Mouse (Mus musculus) ES-Bruce4 (cell line): Measurements from ENCODE around the gene Ube3c. TPM values are rescaled to one million over a fixed set of nuclear protein-coding genes. Genes with fewer than 3 reads are reported as not detected.
"Not testable (repeated sequence)": the region's sequence is repeated elsewhere in the genome, so short reads cannot be mapped to it uniquely, and the experiment has no call there.

ENCODE experiments used
- H3K27ac ChIP-seq: 2 replicates; pipeline ENCODE4 v1.5.1; 2012; ENCODE audit warnings: low read length, inconsistent platforms; ENCODE audit not compliant: insufficient read depth
- H3K27me3 ChIP-seq: 2 replicates; pipeline ENCODE4 v1.6.1; 2012; ENCODE audit warnings: mild to moderate bottlenecking, low read length, inconsistent platforms; ENCODE audit not compliant: control insufficient read depth, poor library complexity, insufficient read depth, severe bottlenecking
- H3K36me3 ChIP-seq: 2 replicates; pipeline ENCODE4 v1.6.1; 2012; ENCODE audit warnings: inconsistent platforms, mild to moderate bottlenecking, low read length, moderate library complexity; ENCODE audit not compliant: control insufficient read depth, poor library complexity, insufficient read depth, severe bottlenecking
- H3K4me1 ChIP-seq: one replicate; pipeline ENCODE4 v1.8.1; 2011; ENCODE audit warnings: low read length; ENCODE audit not compliant: control insufficient read depth, insufficient read depth
- H3K4me3 ChIP-seq: 2 replicates; pipeline ENCODE4 v1.5.1; 2011; ENCODE audit warnings: low read depth, mild to moderate bottlenecking, low read length
- H3K9ac ChIP-seq: 2 replicates; pipeline ENCODE4 v1.6.1; 2012; ENCODE audit warnings: low read depth, mild to moderate bottlenecking, inconsistent platforms; ENCODE audit not compliant: poor library complexity, severe bottlenecking
- H3K9me3 ChIP-seq: replicated peaks from 2 replicates; pipeline ENCODE4 v1.6.1; 2012; ENCODE audit warnings: mild to moderate bottlenecking, low read length, inconsistent platforms; ENCODE audit not compliant: control insufficient read depth, poor library complexity, insufficient read depth, severe bottlenecking
- CTCF ChIP-seq: IDR thresholded peaks from one replicate; pipeline ENCODE4 v1.8.1; 2011; ENCODE audit warnings: low read depth, low read length
- EP300 ChIP-seq: IDR thresholded peaks from 2 replicates; pipeline ENCODE4 v1.6.1; 2011; ENCODE audit warnings: low read depth, low read length; ENCODE audit not compliant: insufficient read depth
- POLR2A ChIP-seq: IDR thresholded peaks from one replicate; pipeline ENCODE4 v1.8.1; 2011; ENCODE audit warnings: low read length; ENCODE audit not compliant: insufficient read depth
- polyA plus RNA-seq: library from polyadenylated mRNA; stranded (reverse); fragments of >200 nt; gene quantifications from 2 replicates; pipeline ENCODE4 v1.2.4, GENCODE M21; 2011; ENCODE audit warnings: low read depth; ENCODE audit not compliant: missing spikeins, insufficient read depth, insufficient read length

Ube3c gene
- polyA plus RNA-seq, 1 experiment: 54.0 TPM

DNA sequence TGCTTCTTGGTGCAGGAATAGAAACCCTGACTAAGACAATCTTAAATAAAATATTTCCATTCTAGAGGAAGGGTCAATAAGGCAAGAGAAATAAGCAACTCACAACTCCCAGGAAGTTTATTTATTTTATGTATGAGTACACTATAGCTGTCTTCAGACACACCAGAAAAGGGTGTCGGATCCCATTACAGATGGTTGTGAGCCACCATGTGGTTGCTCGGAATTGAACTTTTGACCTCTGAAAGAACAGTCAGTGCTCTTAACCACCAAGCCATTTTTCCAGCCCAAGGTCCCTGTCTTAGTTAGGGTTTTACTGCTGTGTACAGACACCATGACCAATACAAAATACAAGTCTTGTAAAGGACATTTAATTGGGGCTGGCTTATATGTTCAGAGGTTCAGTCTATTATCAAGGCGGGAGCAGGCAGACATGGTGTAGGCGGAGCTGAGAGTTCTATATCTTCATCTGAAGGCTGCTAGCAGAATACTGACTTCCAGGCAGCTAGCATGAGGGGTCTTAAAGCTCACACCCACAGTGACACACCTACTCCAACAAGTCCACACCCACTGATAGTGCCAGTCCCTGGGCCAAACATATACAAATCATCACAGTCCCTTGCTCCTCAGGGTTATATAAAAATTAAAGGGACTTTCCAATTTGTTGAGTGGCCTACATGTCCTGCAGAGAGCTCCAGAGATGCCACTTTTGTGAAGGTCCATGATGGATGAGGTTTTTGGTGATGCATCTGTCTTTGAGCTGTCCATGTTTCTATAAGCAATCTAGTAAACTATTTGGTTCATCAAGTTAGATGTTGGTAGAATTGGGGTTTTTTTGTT lies 9.0 kb downstream of the Ube3c start:
- no peak overlapping the region for H3K9ac ChIP-seq
- H3K27ac ChIP-seq: no peak overlapping the region
- TF ChIP-seq POLR2A (no peak), CTCF (no peak), EP300 (no peak)
- H3K4me1 ChIP-seq: peaks cover 1% of the 10 kb centered on the region
- no peak overlapping the region for H3K4me3 ChIP-seq
- no peaks in the 10 kb centered on the region for H3K27me3 ChIP-seq
- peaks cover 3% of the 10 kb centered on the region; the same call in 1 of the 2 replicates for H3K9me3 ChIP-seq
- 0 out of 2 replicates have a peak, but pooled peaks cover 1% of the 10 kb centered on the region for H3K36me3 ChIP-seq

DNA sequence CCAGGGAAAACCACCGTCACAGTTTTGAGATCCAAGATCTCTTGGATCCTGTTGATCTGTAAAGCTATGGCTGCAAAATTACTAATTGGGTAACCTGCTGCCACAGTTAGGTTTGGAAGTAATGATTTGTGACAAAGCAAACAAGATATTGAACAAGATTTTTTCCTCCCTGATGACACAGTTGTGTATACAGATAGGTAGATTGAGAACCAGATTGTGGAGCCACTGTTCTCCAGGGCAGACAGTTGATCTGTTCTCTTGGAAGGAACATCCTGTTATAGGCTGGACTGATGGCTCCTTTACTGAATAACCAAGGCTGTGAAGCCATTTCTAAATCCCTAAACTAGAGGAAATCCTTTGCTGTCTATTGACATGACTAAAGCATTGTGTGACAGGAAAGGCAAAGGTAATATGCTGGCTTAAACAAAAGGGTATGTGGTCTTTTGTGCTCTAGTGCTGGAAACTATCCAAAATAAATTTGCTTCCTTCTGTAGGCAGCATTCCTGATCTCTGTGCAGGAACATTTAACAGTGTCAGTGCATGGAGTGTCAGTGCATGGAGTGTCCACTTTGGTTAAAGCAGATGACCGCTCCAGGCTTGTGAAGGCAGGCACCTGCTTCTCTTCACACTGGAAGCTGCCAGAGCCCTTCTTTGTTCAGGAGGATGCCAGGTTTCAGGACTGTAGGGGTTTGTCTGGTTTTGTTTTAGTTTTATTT lies 15.0 kb downstream of the Ube3c start:
- H3K27ac ChIP-seq: no peak overlapping the region
- H3K4me1 ChIP-seq: no peaks in the 10 kb centered on the region
- H3K27me3 ChIP-seq: no peaks in the 10 kb centered on the region
- H3K36me3 ChIP-seq: peaks cover 1% of the 10 kb centered on the region
- no peaks in the 10 kb centered on the region for H3K9me3 ChIP-seq
- no peak for TF ChIP-seq EP300
- no peak for TF ChIP-seq CTCF
- TF ChIP-seq POLR2A: no peak
- no peak overlapping the region for H3K9ac ChIP-seq
- H3K4me3 ChIP-seq: no peak overlapping the region

DNA sequence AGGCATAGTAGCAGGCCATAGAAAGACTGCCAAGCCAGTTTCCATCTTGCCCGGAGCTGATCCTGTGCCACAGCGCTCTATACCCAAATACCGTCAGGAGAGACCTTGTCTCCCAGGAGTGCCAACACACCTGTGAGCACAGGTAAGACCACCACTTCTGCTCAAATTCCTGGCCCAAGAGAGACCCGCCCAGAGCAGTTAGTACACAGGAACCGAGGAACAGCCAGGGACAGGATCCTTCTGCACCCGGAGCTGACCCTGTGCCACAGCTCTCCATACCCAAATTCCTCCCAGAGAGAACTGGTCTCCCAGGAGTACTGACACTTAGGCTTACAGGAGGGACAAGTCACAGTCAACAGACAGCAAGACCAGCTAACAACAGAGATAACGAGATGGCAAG lies 23.1 kb downstream of the Ube3c start:
- H3K27ac ChIP-seq, H3K9me3 ChIP-seq, H3K4me3 ChIP-seq, H3K9ac ChIP-seq, H3K4me1 ChIP-seq, H3K27me3 ChIP-seq: not testable (repeated sequence)
- H3K36me3 ChIP-seq: peaks cover 32% of the 10 kb centered on the region

DNA sequence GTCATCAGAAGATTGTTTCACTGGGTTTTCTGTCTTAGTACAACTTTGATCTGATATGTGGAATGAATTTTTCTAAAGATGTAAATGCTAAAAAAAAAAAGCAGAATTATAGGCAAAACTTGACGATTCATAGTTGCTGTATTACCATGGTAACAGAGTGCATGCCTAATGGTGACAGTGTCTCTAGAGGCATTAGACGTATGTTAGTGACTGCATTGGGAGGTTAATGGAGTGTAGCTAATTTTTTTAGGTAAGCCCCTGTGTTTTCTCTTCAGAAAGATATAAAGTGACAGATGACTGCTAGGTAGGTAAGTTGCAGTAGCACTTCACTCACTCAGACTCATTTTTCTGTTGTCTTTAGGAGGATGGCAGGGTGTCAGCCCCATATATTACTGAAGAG lies 37.5 kb downstream of the Ube3c start:
- H3K9me3 ChIP-seq: no peaks in the 10 kb centered on the region
- TF ChIP-seq EP300: no peak

DNA sequence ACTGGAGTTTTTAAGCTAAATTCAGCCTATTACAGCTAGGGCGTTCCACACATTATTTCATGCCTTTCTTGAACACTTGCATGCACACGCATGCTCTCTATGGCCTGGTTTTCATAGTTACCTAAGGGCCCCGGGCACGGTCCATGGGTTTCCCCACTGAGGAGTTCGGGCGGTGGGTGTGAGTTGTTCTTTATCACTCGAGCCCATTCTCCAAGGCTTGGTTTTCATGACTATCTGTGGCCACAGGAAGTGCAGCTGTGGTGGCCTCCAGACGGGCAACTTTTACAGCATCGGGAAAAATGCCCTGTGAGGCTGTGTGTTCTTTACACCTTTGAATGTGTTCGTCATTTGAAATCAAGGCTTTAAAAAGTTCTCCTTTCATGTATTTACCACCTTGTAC lies 56.6 kb downstream of the Ube3c start:
- Histone ChIP-seq H3K4me1 (no peaks in the 10 kb centered on the region), H3K9ac (no peak overlapping the region), H3K9me3 (no peaks in the 10 kb centered on the region), H3K36me3 (peaks cover 9% of the 10 kb centered on the region), H3K27ac (no peak overlapping the region), H3K27me3 (no peaks in the 10 kb centered on the region), H3K4me3 (no peak overlapping the region)
- TF ChIP-seq EP300: no peak
- TF ChIP-seq CTCF: no peak
- no peak for TF ChIP-seq POLR2A

More for the DNA sequence above, 37.5 kb downstream of the Ube3c start:
- H3K4me1 ChIP-seq: no peaks in the 10 kb centered on the region
- peaks cover 14% of the 10 kb centered on the region for H3K36me3 ChIP-seq
- H3K9ac ChIP-seq: no peak overlapping the region
- H3K27me3 ChIP-seq: no peaks in the 10 kb centered on the region
- H3K27ac ChIP-seq: no peak overlapping the region
- H3K4me3 ChIP-seq: no peak overlapping the region

DNA sequence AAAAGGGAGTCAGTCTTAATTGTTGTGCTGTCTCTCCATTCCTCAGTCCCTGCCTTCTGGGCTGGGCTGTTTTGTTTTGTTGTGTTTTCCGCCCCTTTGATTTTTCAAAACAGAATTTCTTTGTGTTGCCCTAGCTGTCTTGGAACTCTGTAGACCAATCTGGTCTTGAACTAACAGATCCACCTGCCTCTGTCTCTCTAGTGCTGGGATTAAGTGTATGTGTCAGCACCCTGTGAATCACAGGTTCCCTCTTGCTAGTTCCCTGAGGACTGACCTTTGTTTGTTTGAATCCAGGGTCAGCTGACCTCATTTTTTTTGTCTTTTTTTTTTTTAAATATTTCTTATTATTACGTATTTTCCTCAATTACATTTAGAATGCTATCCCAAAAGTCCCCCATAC lies 60.9 kb downstream of the Ube3c start:
- Histone ChIP-seq H3K27me3 (no peaks in the 10 kb centered on the region), H3K4me3 (no peak overlapping the region), H3K27ac (no peak overlapping the region), H3K36me3 (peaks cover 9% of the 10 kb centered on the region), H3K9me3 (no peaks in the 10 kb centered on the region), H3K9ac (no peak overlapping the region), H3K4me1 (no peaks in the 10 kb centered on the region)
- TF ChIP-seq POLR2A (no peak), CTCF (no peak), EP300 (no peak)
